18 mouse cellular contexts compared by ENCODE assay signal in genomic region chr3:37788366-37788765, GRCm38 (mm10).
DNase-seq lines count a peak whose midpoint lies in the region; ATAC-seq and TF ChIP-seq lines count a peak whose summit lies in the region.
"Had no signal": no experiment of that assay in that cellular context is flagged by ENCODE, and none has a peak within 500 bp of the region (broad histone marks: within the 10 kb centered on the region; RNA-seq: fewer than 3 reads in every experiment).

No protein-coding gene starts in this region.

- peak overlapping the region; percentile 11; the same call in 1 of the 2 replicates for H3K27ac ChIP-seq in forebrain, embryonic 10.5 days
- no peak overlapping the region for H3K27ac ChIP-seq in forebrain, embryonic 16.5 days (ENCODE audit: low read length)
- peak overlapping the region; percentile 68 for H3K27ac ChIP-seq in kidney, adult 2 months (ENCODE audit: insufficient read depth, low read depth, low read length)
- H3K27ac ChIP-seq in embryonic facial prominence, embryonic 14.5 days (replicated peaks; ENCODE audit: low read depth, low read length), result peak overlapping the region; percentile 73
- H3K27ac ChIP-seq in limb, embryonic 15.5 days, result peak overlapping the region; percentile 84
- H3K27ac ChIP-seq: forebrain, embryonic 12.5 days; hindbrain, embryonic 15.5 days; liver, embryonic 12.5 days had no signal

- no peak overlapping the region for H3K4me3 ChIP-seq in forebrain, embryonic 10.5 days
- no peak overlapping the region for H3K4me3 ChIP-seq in forebrain, embryonic 16.5 days (replicated peaks; ENCODE audit: low read length)
- no peak overlapping the region for H3K4me3 ChIP-seq in kidney, adult 2 months (ENCODE audit: insufficient read depth, low read depth, low read length)
- no peak overlapping the region for H3K4me3 ChIP-seq in embryonic facial prominence, embryonic 14.5 days (ENCODE audit: low read depth, low read length)
- H3K4me3 ChIP-seq in limb, embryonic 15.5 days, result no peak overlapping the region
- H3K4me3 ChIP-seq: forebrain, embryonic 12.5 days; hindbrain, embryonic 15.5 days; liver, embryonic 12.5 days had no signal

- H3K4me2 ChIP-seq in forebrain, embryonic 16.5 days (ENCODE audit: low read length), result no peak overlapping the region
- H3K4me2 ChIP-seq in embryonic facial prominence, embryonic 14.5 days (ENCODE audit: low read depth, low read length), result peak overlapping the region; percentile 23; the same call in 1 of the 2 replicates
- peak overlapping the region; percentile 24; the same call in 1 of the 2 replicates for H3K4me2 ChIP-seq in limb, embryonic 15.5 days
- H3K4me2 ChIP-seq: forebrain, embryonic 12.5 days; hindbrain, embryonic 15.5 days; liver, embryonic 12.5 days had no signal

- no peak overlapping the region for H3K9ac ChIP-seq in forebrain, embryonic 16.5 days (replicated peaks; ENCODE audit: low read depth, low read length)
- H3K9ac ChIP-seq in embryonic facial prominence, embryonic 14.5 days (ENCODE audit: low read depth, low read length), result no peak overlapping the region
- no peak overlapping the region for H3K9ac ChIP-seq in limb, embryonic 15.5 days
- H3K9ac ChIP-seq: forebrain, embryonic 12.5 days; hindbrain, embryonic 15.5 days; liver, embryonic 12.5 days had no signal

- no peak for ATAC-seq in forebrain, embryonic 16.5 days
- peak; percentile 55; the same call in 1 of the 2 replicates for ATAC-seq in embryonic facial prominence, embryonic 14.5 days (ENCODE audit: low read depth)
- ATAC-seq in limb, embryonic 15.5 days (ENCODE audit: insufficient number of reproducible peaks, low FRiP score, low TSS enrichment, low read depth), result peak; percentile 67; the same call in 1 of the 2 replicates
- ATAC-seq: liver, embryonic 12.5 days had no signal

- peaks cover 11% of the 10 kb centered on the region for H3K27me3 ChIP-seq in forebrain, embryonic 10.5 days (ENCODE audit: poor library complexity, severe bottlenecking)
- H3K27me3 ChIP-seq in forebrain, embryonic 16.5 days (replicated peaks; ENCODE audit: control insufficient read depth, insufficient read depth, low read length), result no peaks in the 10 kb centered on the region
- H3K27me3 ChIP-seq in kidney, adult 2 months (replicated peaks; ENCODE audit: control insufficient read depth, insufficient read depth, low read length), result no peaks in the 10 kb centered on the region
- H3K27me3 ChIP-seq in embryonic facial prominence, embryonic 14.5 days (replicated peaks; ENCODE audit: control insufficient read depth, insufficient read depth, low read length), result no peaks in the 10 kb centered on the region
- H3K27me3 ChIP-seq in limb, embryonic 15.5 days, result no peaks in the 10 kb centered on the region
- H3K27me3 ChIP-seq: forebrain, embryonic 12.5 days; hindbrain, embryonic 15.5 days had no signal

- WGBS in forebrain, embryonic 10.5 days, result 83% methylated on average over 9 of the region's 9 CpGs
- 82% methylated on average over 9 of the region's 9 CpGs for WGBS in forebrain, embryonic 16.5 days
- 61% methylated on average over 9 of the region's 9 CpGs for WGBS in kidney, adult 2 months
- WGBS in embryonic facial prominence, embryonic 14.5 days, result 39% methylated on average over 9 of the region's 9 CpGs
- 26% methylated on average over 9 of the region's 9 CpGs for WGBS in limb, embryonic 15.5 days

- TF ChIP-seq CTCF in kidney, adult 2 months (conservative IDR thresholded peaks at IDR 0.05; ENCODE audit: insufficient read depth, insufficient read length, low read depth, low read length), result no peak

- H3K9me3 ChIP-seq in forebrain, embryonic 10.5 days, result no peaks in the 10 kb centered on the region
- no peaks in the 10 kb centered on the region for H3K9me3 ChIP-seq in forebrain, embryonic 16.5 days (ENCODE audit: control insufficient read depth, low read length)
- no peaks in the 10 kb centered on the region for H3K9me3 ChIP-seq in embryonic facial prominence, embryonic 14.5 days (ENCODE audit: control insufficient read depth, low read length)
- H3K9me3 ChIP-seq in limb, embryonic 15.5 days, result no peaks in the 10 kb centered on the region
- H3K9me3 ChIP-seq: forebrain, embryonic 12.5 days; hindbrain, embryonic 15.5 days; liver, embryonic 12.5 days had no signal

- peaks cover 13% of the 10 kb centered on the region; the same call in 1 of the 2 replicates for H3K4me1 ChIP-seq in forebrain, embryonic 10.5 days
- H3K4me1 ChIP-seq in forebrain, embryonic 16.5 days (replicated peaks; ENCODE audit: control insufficient read depth, insufficient read depth, low read length), result no peaks in the 10 kb centered on the region
- no peaks in the 10 kb centered on the region for H3K4me1 ChIP-seq in kidney, adult 2 months (ENCODE audit: control insufficient read depth, insufficient read depth, low read length)
- H3K4me1 ChIP-seq in embryonic facial prominence, embryonic 14.5 days (ENCODE audit: control insufficient read depth, insufficient read depth, low read length), result peaks cover 34% of the 10 kb centered on the region
- H3K4me1 ChIP-seq in limb, embryonic 15.5 days, result peaks cover 38% of the 10 kb centered on the region
- H3K4me1 ChIP-seq: forebrain, embryonic 12.5 days; hindbrain, embryonic 15.5 days; liver, embryonic 12.5 days had no signal

- no peak for DNase-seq in forebrain, embryonic 10.5 days (ENCODE audit: extremely low spot score, low spot score)
- DNase-seq in kidney, adult 2 months, result peak; percentile 35
- DNase-seq in kidney, adult 18-20 months, result no peak
- DNase-seq in embryonic facial prominence, embryonic 14.5 days (ENCODE audit: low spot score), result peak; percentile 83
- no peak for DNase-seq in spleen, postnatal 14 days (ENCODE audit: low spot score in 2 of 2)
- no peak for DNase-seq in layer of hippocampus, postnatal 10 days (ENCODE audit: low spot score in 2 of 2)
- DNase-seq: adrenal gland, postnatal 36 days; cerebellum, adult 11-12 months; gastrocnemius, postnatal 14 days; layer of hippocampus, adult 9-11 months; lung, postnatal 4 days; right cerebral cortex, postnatal 14 days; thymus, adult 18-20 months had no signal

- no peak for TF ChIP-seq POLR2A in kidney, adult 2 months (IDR thresholded peaks at IDR 0.05; ENCODE audit: low read depth, low read length)

- H3K36me3 ChIP-seq in forebrain, embryonic 10.5 days (replicated peaks), result no peaks in the 10 kb centered on the region
- H3K36me3 ChIP-seq in forebrain, embryonic 16.5 days (ENCODE audit: control insufficient read depth, insufficient read depth), result no peaks in the 10 kb centered on the region
- no peaks in the 10 kb centered on the region for H3K36me3 ChIP-seq in kidney, adult 2 months (ENCODE audit: control insufficient read depth, insufficient read depth, low read length)
- no peaks in the 10 kb centered on the region for H3K36me3 ChIP-seq in embryonic facial prominence, embryonic 14.5 days (ENCODE audit: control insufficient read depth, insufficient read depth, low read length)
- H3K36me3 ChIP-seq in limb, embryonic 15.5 days, result no peaks in the 10 kb centered on the region
- H3K36me3 ChIP-seq: forebrain, embryonic 12.5 days; hindbrain, embryonic 15.5 days; liver, embryonic 12.5 days had no signal

Comparison
In these comparisons a context has a peak if more than half of its experiments do, and no peak if none do; other contexts are left out.
1. DNase-seq: peak in kidney, adult 2 months (single experiment) and embryonic facial prominence, embryonic 14.5 days (single experiment); none in forebrain, embryonic 10.5 days (single experiment), kidney, adult 18-20 months (single experiment), spleen, postnatal 14 days (0 of 2) and layer of hippocampus, postnatal 10 days (0 of 2).